Mouse (Mus musculus) brain, embryonic 14.5 days (tissue): ENCODE data around the gene Tfpt.
"Not testable (repeated sequence)": the region's sequence is repeated elsewhere in the genome, so short reads cannot be mapped to it uniquely, and the experiment has no call there.

ENCODE experiments used
- CTCF ChIP-seq: fragments of 200-500 bp; IDR thresholded peaks from 2 replicates; pipeline ENCODE4 v1.5.1; 2012; ENCODE audit warnings: inconsistent platforms, mild to moderate bottlenecking, moderate library complexity, borderline replicate concordance; ENCODE audit not compliant: insufficient read depth, insufficient read length; ENCODE audit errors: extremely low read depth
- POLR2A ChIP-seq: fragments of 200-500 bp; IDR thresholded peaks from 2 replicates; pipeline ENCODE4 v1.6.1; 2012; ENCODE audit warnings: mild to moderate bottlenecking, inconsistent platforms, borderline replicate concordance; ENCODE audit not compliant: poor library complexity, insufficient read depth, insufficient read length, severe bottlenecking; ENCODE audit errors: extremely low read depth

DNA sequence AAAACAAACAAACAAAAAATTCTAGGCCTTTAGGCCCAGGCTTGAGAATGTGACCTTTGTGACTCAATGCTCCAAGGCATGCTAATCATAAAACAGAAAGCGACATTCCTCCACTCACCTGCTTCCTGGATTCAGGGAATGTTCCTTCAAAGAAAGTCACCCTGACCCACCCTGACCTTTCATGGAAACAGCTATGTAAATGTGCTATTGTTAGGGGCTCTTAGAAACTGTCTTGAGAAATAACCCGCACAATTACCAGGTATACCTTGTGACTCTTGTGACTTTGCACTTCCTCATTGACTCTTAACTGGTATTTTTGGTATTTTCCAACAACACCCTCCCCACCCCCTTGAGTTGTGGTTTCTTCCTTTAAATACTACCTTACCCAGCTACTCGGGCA, 59.1 kb downstream of the Tfpt start:
- TF ChIP-seq POLR2A, CTCF: not testable (repeated sequence)
